Mouse (Mus musculus): ENCODE measurements at regions not wholly inside any gene's neighbourhood (a gene's known extent, or its start where the extent isn't known, plus 50 kb on each side); places are given as distances from the start of the nearest gene placed in this dataset.

DNA sequence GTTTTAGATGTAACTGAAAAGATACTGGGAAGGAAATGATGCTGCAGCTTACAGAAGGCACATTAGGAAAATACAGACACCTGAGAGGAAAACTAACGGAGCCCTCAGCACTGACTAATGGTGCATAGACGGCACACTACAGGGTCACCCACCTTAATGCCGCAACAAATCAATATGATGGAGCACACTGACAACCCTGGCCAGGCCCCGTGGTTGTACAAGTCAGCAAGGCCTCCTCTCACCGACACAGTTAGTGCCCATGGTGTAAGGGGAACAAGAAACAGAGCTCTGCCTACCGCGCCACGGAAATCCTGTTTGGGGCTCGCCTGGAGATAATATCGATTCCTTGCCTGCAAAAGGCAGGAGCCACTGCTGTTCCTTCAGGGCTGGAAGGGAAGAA, 273.9 kb downstream of the Prim2 start:
- ATAC-seq (ENCODE audit: low FRiP score, low TSS enrichment) (no peak), DNase-seq (no peak)
- Histone ChIP-seq H3K9ac (replicated peaks; ENCODE audit: low read length) (no peak overlapping the region), H3K4me2 (ENCODE audit: low read length) (no peak overlapping the region), H3K4me1 (ENCODE audit: control insufficient read depth, insufficient read depth, low read length) (no peaks in the 10 kb centered on the region), H3K4me3 (replicated peaks; ENCODE audit: low read depth, low read length) (no peak overlapping the region), H3K27me3 (ENCODE audit: control insufficient read depth, insufficient read depth, low read length) (no peaks in the 10 kb centered on the region), H3K9me3 (ENCODE audit: control insufficient read depth, low read length) (no peaks in the 10 kb centered on the region), H3K27ac (replicated peaks; ENCODE audit: low read depth, low read length) (no peak overlapping the region), H3K36me3 (ENCODE audit: control insufficient read depth, insufficient read depth, low read length) (no peaks in the 10 kb centered on the region)
- WGBS, result 86% methylated on average over 10 of the region's 10 CpGs

- no peaks in the 10 kb centered on the region for H3K27me3 ChIP-seq (ENCODE audit: control insufficient read depth, insufficient read depth, low read length)
- 79% methylated on average over 5 of the region's 5 CpGs for WGBS
- H3K9me3 ChIP-seq (ENCODE audit: control insufficient read depth, low read length), result no peaks in the 10 kb centered on the region
- H3K4me3 ChIP-seq (replicated peaks; ENCODE audit: low read depth, low read length), result no peak overlapping the region
- DNase-seq, result no peak
- no peaks in the 10 kb centered on the region for H3K36me3 ChIP-seq (ENCODE audit: control insufficient read depth, insufficient read depth, low read length)
- H3K27ac ChIP-seq (replicated peaks; ENCODE audit: low read depth, low read length), result no peak overlapping the region
- ATAC-seq (ENCODE audit: low FRiP score, low TSS enrichment), result no peak
- no peak overlapping the region for H3K9ac ChIP-seq (replicated peaks; ENCODE audit: low read length)
- H3K4me2 ChIP-seq (ENCODE audit: low read length), result no peak overlapping the region
- no peaks in the 10 kb centered on the region for H3K4me1 ChIP-seq (ENCODE audit: control insufficient read depth, insufficient read depth, low read length)
Observed at GRCm38 (mm10) chr1:33394989-33395594, 274.5 kb downstream of the Prim2 start.

GRCm38 (mm10) chr1:33370796-33371195, 298.8 kb downstream of the Prim2 start:
- no peaks in the 10 kb centered on the region for H3K36me3 ChIP-seq (ENCODE audit: control insufficient read depth, insufficient read depth, low read length)
- no peak overlapping the region for H3K4me2 ChIP-seq (ENCODE audit: low read length)
- ATAC-seq (ENCODE audit: low FRiP score, low TSS enrichment), result no peak
- H3K27me3 ChIP-seq (ENCODE audit: control insufficient read depth, insufficient read depth, low read length), result no peaks in the 10 kb centered on the region
- H3K4me1 ChIP-seq (ENCODE audit: control insufficient read depth, insufficient read depth, low read length), result no peaks in the 10 kb centered on the region
- no peak for DNase-seq
- WGBS, result 80% methylated on average over 7 of the region's 7 CpGs
- H3K4me3 ChIP-seq (replicated peaks; ENCODE audit: low read depth, low read length), result no peak overlapping the region
- no peaks in the 10 kb centered on the region for H3K9me3 ChIP-seq (ENCODE audit: control insufficient read depth, low read length)
- no peak overlapping the region for H3K9ac ChIP-seq (replicated peaks; ENCODE audit: low read length)
- no peak overlapping the region for H3K27ac ChIP-seq (replicated peaks; ENCODE audit: low read depth, low read length)

- ATAC-seq (ENCODE audit: low FRiP score, low TSS enrichment), result peak; percentile 77
- Histone ChIP-seq H3K9ac (replicated peaks; ENCODE audit: low read length) (no peak overlapping the region), H3K4me3 (replicated peaks; ENCODE audit: low read depth, low read length) (no peak overlapping the region), H3K9me3 (ENCODE audit: control insufficient read depth, low read length) (no peaks in the 10 kb centered on the region), H3K4me1 (ENCODE audit: control insufficient read depth, insufficient read depth, low read length) (peaks cover 3% of the 10 kb centered on the region; the same call in 1 of the 2 replicates), H3K4me2 (ENCODE audit: low read length) (peak overlapping the region; percentile 13), H3K27ac (replicated peaks; ENCODE audit: low read depth, low read length) (no peak overlapping the region), H3K27me3 (ENCODE audit: control insufficient read depth, insufficient read depth, low read length) (no peaks in the 10 kb centered on the region), H3K36me3 (ENCODE audit: control insufficient read depth, insufficient read depth, low read length) (no peaks in the 10 kb centered on the region)
- DNase-seq, result peak; percentile 71
- WGBS, result 20% methylated on average over 13 of the region's 13 CpGs
Observed at GRCm38 (mm10) chr1:33362688-33363426, 306.7 kb downstream of the Prim2 start.

GRCm38 (mm10) chr1:33334061-33334460, 335.5 kb downstream of the Prim2 start:
- 94% methylated on average over 3 of the region's 3 CpGs for WGBS
- H3K9ac ChIP-seq (replicated peaks; ENCODE audit: low read length), result no peak overlapping the region
- H3K4me1 ChIP-seq (ENCODE audit: control insufficient read depth, insufficient read depth, low read length), result no peaks in the 10 kb centered on the region
- H3K27me3 ChIP-seq (ENCODE audit: control insufficient read depth, insufficient read depth, low read length), result no peaks in the 10 kb centered on the region
- no peak overlapping the region for H3K4me3 ChIP-seq (replicated peaks; ENCODE audit: low read depth, low read length)
- ATAC-seq (ENCODE audit: low FRiP score, low TSS enrichment) (no peak), DNase-seq (no peak)
- no peaks in the 10 kb centered on the region for H3K9me3 ChIP-seq (ENCODE audit: control insufficient read depth, low read length)
- no peak overlapping the region for H3K4me2 ChIP-seq (ENCODE audit: low read length)
- no peaks in the 10 kb centered on the region for H3K36me3 ChIP-seq (ENCODE audit: control insufficient read depth, insufficient read depth, low read length)
- H3K27ac ChIP-seq (replicated peaks; ENCODE audit: low read depth, low read length), result no peak overlapping the region
